Mouse (Mus musculus): ENCODE data around the gene Sh3gl1. TPM values are rescaled to one million over a fixed set of nuclear protein-coding genes. Genes with fewer than 3 reads are reported as not detected.
A peak's percentile ranks its signal among the peaks of the same experiment; 100 is the strongest.
"Not testable (repeated sequence)": the region's sequence is repeated elsewhere in the genome, so short reads cannot be mapped to it uniquely, and the experiment has no call there.

The Sh3gl1 gene
- polyA plus RNA-seq, 1 experiment from 2014 or later: 48.0 TPM

DNA sequence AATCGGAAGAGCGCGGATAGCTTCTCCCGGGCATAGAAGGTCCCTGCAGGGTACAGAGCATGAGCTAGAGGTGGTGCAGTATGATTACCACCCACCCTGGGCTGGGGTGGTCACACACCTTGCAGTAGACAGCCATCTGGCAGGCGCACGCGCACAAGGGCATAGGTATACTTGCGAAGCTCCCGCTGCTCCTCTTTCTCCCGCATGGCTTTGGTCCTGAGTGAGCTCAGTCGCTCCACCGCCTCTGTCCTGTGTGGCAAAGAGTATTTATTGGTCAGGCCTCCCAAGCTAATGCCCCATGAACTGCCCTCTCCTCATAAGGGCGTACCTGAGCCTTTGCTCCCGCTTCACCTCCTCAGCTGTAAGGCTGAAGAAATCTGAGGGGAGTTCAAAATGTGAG lies 32.6 kb upstream of the Sh3gl1 start:
- WGBS (ENCODE audit: insufficient replicate concordance): 96% methylated on average over 14 of the region's 14 CpGs
- DNase-seq: no peak
- H3K4me3 ChIP-seq (replicated peaks): no peak overlapping the region
- ATAC-seq (ENCODE audit: low read depth): no peak
- H3K4me2 ChIP-seq: no peak overlapping the region
- peaks cover 89% of the 10 kb centered on the region for H3K36me3 ChIP-seq
- H3K9me3 ChIP-seq (replicated peaks): no peaks in the 10 kb centered on the region
- H3K27ac ChIP-seq: no peak overlapping the region
- H3K27me3 ChIP-seq: no peaks in the 10 kb centered on the region
- H3K9ac ChIP-seq: no peak overlapping the region
- peaks cover 8% of the 10 kb centered on the region for H3K4me1 ChIP-seq (replicated peaks)

GRCm38 (mm10) chr17:56066451-56066850 lies 30.0 kb upstream of the Sh3gl1 start:
- H3K9ac ChIP-seq: no peak overlapping the region
- DNase-seq (no peak), ATAC-seq (ENCODE audit: low read depth) (no peak)
- peaks cover 100% of the 10 kb centered on the region for H3K36me3 ChIP-seq
- H3K27ac ChIP-seq: no peak overlapping the region
- H3K27me3 ChIP-seq: no peaks in the 10 kb centered on the region
- no peak overlapping the region for H3K4me3 ChIP-seq (replicated peaks)
- no peak overlapping the region for H3K4me2 ChIP-seq
- no peaks in the 10 kb centered on the region for H3K9me3 ChIP-seq (replicated peaks)
- peaks cover 12% of the 10 kb centered on the region for H3K4me1 ChIP-seq (replicated peaks)

- DNase-seq; ATAC-seq (ENCODE audit: low read depth); H3K9me3 ChIP-seq (replicated peaks); H3K4me3 ChIP-seq (replicated peaks); H3K27ac ChIP-seq; H3K4me2 ChIP-seq; H3K27me3 ChIP-seq; H3K9ac ChIP-seq: not testable (repeated sequence)
- Histone ChIP-seq H3K36me3 (peaks cover 100% of the 10 kb centered on the region), H3K4me1 (replicated peaks) (peaks cover 12% of the 10 kb centered on the region)
- 74% methylated on average over 6 of the region's 6 CpGs for WGBS (ENCODE audit: insufficient replicate concordance)
Measured at GRCm38 (mm10) chr17:56065715-56066114, 29.3 kb upstream of the Sh3gl1 start.

DNA sequence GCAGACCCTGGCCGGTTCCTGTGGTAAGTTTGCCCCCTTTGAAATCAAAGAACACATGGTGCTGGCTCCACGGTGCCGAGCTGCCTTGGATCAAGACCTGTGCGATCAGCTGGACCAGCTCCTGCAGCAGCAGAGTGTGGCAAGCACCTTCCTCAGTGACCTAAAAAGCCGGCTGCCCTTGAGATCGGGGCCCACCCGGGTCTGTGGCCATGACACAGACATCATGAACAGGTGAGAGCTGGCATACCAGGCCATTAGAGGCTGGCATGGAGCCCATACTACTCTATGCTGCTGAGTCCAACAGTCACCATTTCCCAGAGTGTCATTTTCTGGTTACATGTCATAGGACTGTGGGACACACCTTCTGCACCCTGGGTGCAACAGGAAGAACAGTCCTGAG lies 25.6 kb upstream of the Sh3gl1 start:
- WGBS (ENCODE audit: insufficient replicate concordance): 88% methylated on average over 7 of the region's 7 CpGs
- no peak for ATAC-seq (ENCODE audit: low read depth)

GRCm38 (mm10) chr17:56057381-56058120 lies 21.1 kb upstream of the Sh3gl1 start:
- no peak for ATAC-seq (ENCODE audit: low read depth)
- Histone ChIP-seq H3K27ac (no peak overlapping the region), H3K9me3 (replicated peaks) (no peaks in the 10 kb centered on the region), H3K4me2 (no peak overlapping the region), H3K4me1 (replicated peaks) (peaks cover 30% of the 10 kb centered on the region), H3K9ac (no peak overlapping the region), H3K36me3 (peaks cover 94% of the 10 kb centered on the region), H3K4me3 (replicated peaks) (no peak overlapping the region), H3K27me3 (no peaks in the 10 kb centered on the region)
- WGBS (ENCODE audit: insufficient replicate concordance): 90% methylated on average over 11 of the region's 11 CpGs
- no peak for DNase-seq

More for the DNA sequence above, 25.6 kb upstream of the Sh3gl1 start:
- H3K4me2 ChIP-seq: no peak overlapping the region
- H3K9ac ChIP-seq: no peak overlapping the region
- H3K4me3 ChIP-seq (replicated peaks): no peak overlapping the region
- no peak for DNase-seq
- H3K36me3 ChIP-seq: peaks cover 100% of the 10 kb centered on the region
- H3K4me1 ChIP-seq (replicated peaks): peaks cover 12% of the 10 kb centered on the region
- no peaks in the 10 kb centered on the region for H3K9me3 ChIP-seq (replicated peaks)
- no peaks in the 10 kb centered on the region for H3K27me3 ChIP-seq
- no peak overlapping the region for H3K27ac ChIP-seq

GRCm38 (mm10) chr17:56055945-56056678 lies 19.7 kb upstream of the Sh3gl1 start:
- H3K27me3 ChIP-seq: no peaks in the 10 kb centered on the region
- no peaks in the 10 kb centered on the region for H3K9me3 ChIP-seq (replicated peaks)
- no peak overlapping the region for H3K4me2 ChIP-seq
- H3K4me1 ChIP-seq (replicated peaks): peaks cover 30% of the 10 kb centered on the region
- 0 out of 2 replicates have a peak overlapping the region, but pooled peaks have one; percentile 1 for H3K9ac ChIP-seq
- 56% methylated on average over 4 of the region's 4 CpGs for WGBS (ENCODE audit: insufficient replicate concordance)
- DNase-seq (no peak), ATAC-seq (ENCODE audit: low read depth) (no peak)
- no peak overlapping the region for H3K4me3 ChIP-seq (replicated peaks)
- H3K27ac ChIP-seq: no peak overlapping the region
- peaks cover 94% of the 10 kb centered on the region for H3K36me3 ChIP-seq

- Histone ChIP-seq H3K36me3 (peaks cover 94% of the 10 kb centered on the region), H3K4me1 (replicated peaks) (peaks cover 30% of the 10 kb centered on the region), H3K4me3 (replicated peaks) (no peak overlapping the region), H3K27ac (no peak overlapping the region), H3K4me2 (no peak overlapping the region), H3K27me3 (no peaks in the 10 kb centered on the region), H3K9me3 (replicated peaks) (no peaks in the 10 kb centered on the region), H3K9ac (no peak overlapping the region)
- no peak for DNase-seq
- ATAC-seq (ENCODE audit: low read depth): no peak
Measured at GRCm38 (mm10) chr17:56054938-56055337, 18.5 kb upstream of the Sh3gl1 start.

DNA sequence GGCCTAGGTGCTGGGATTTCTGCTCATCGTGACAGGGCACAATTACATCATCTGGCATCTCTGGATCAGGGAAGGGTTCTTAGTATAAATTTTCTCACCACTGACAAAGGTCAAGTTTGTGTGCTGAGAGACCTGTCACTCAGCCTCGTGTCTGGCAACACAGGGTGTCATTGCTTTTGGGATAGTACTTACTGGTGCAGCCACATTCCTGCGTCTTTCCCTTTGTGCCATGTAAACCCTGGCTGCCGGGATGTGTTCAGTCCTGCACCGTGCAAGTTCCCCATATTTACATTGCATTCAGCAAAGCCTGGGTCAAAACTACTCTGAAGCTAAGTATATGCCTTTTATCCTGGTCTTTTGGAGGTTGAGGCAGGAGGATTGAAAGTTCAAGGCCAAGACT lies 14.9 kb upstream of the Sh3gl1 start:
- DNase-seq (no peak), ATAC-seq (ENCODE audit: low read depth) (no peak)
- Histone ChIP-seq H3K4me1 (replicated peaks) (peaks cover 30% of the 10 kb centered on the region), H3K9ac (no peak overlapping the region), H3K36me3 (peaks cover 94% of the 10 kb centered on the region), H3K9me3 (replicated peaks) (no peaks in the 10 kb centered on the region), H3K4me2 (no peak overlapping the region), H3K27ac (no peak overlapping the region), H3K4me3 (replicated peaks) (no peak overlapping the region), H3K27me3 (no peaks in the 10 kb centered on the region)
- 86% methylated on average over 5 of the region's 5 CpGs for WGBS (ENCODE audit: insufficient replicate concordance)

GRCm38 (mm10) chr17:56040857-56041163 lies 4.4 kb upstream of the Sh3gl1 start:
- Histone ChIP-seq H3K27me3 (no peaks in the 10 kb centered on the region), H3K4me1 (replicated peaks) (peaks cover 41% of the 10 kb centered on the region), H3K9me3 (replicated peaks) (no peaks in the 10 kb centered on the region), H3K27ac (peak overlapping the region; percentile 90), H3K9ac (peak overlapping the region; percentile 91), H3K4me2 (peak overlapping the region; percentile 92), H3K36me3 (peaks cover 32% of the 10 kb centered on the region), H3K4me3 (replicated peaks) (peak overlapping the region; percentile 86)
- 2% methylated on average over 12 of the region's 12 CpGs for WGBS (ENCODE audit: insufficient replicate concordance)
- DNase-seq (no peak), ATAC-seq (ENCODE audit: low read depth) (no peak)

- Histone ChIP-seq H3K4me1 (replicated peaks) (peaks cover 43% of the 10 kb centered on the region), H3K27ac (peak within 1 kb of the TSS; percentile 90), H3K27me3 (no peaks in the 10 kb centered on the region), H3K9ac (peak within 1 kb of the TSS; percentile 91), H3K4me2 (peak within 1 kb of the TSS; percentile 92), H3K9me3 (replicated peaks) (no peaks in the 10 kb centered on the region), H3K36me3 (peaks cover 27% of the 10 kb centered on the region), H3K4me3 (replicated peaks) (peak within 1 kb of the TSS; percentile 86)
- ATAC-seq (ENCODE audit: low read depth) (peak; percentile 78), DNase-seq (peak; percentile 97)
- under 1% methylated on average over 68 of the region's 68 CpGs for WGBS (ENCODE audit: insufficient replicate concordance)
Measured at GRCm38 (mm10) chr17:56040030-56040856, 3.8 kb upstream of the Sh3gl1 start, which contains the start of gene Chaf1a. TSS of gene Chaf1a (plus strand) at chr17:56040439.

DNA sequence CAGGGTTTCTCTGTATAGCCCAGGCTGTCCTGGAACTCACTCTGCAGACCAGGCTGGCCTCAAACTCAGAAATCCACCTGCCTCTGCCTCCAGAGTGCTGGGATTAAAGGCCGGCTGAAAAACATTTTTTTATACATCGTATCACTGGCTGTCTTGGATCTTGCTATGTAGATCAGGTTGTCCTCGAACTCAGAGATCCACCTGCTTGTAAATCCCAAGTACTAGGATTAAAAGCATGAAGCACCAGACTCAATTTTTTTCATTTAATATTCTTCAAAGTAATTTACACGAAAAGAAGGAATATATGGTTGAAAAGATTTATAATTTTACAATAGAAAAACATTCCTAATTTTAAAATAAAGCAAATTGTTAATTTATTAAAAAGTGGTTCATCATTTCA lies 2.9 kb upstream of the Sh3gl1 start:
- Histone ChIP-seq H3K9ac (peak overlapping the region; percentile 73), H3K4me1 (replicated peaks) (peaks cover 52% of the 10 kb centered on the region), H3K27ac (peak overlapping the region; percentile 74; the same call in 1 of the 2 replicates)

More for the DNA sequence above, 2.9 kb upstream of the Sh3gl1 start:
- Histone ChIP-seq H3K9me3 (replicated peaks) (no peaks in the 10 kb centered on the region), H3K36me3 (peaks cover 23% of the 10 kb centered on the region), H3K4me2 (peak overlapping the region; percentile 92), H3K27me3 (no peaks in the 10 kb centered on the region), H3K4me3 (replicated peaks) (peak overlapping the region; percentile 86)
- 59% methylated on average over 4 of the region's 4 CpGs for WGBS (ENCODE audit: insufficient replicate concordance)
- DNase-seq (no peak), ATAC-seq (ENCODE audit: low read depth) (no peak)

Data from liver, embryonic 13.5 days (tissue).